Mouse (Mus musculus): Measurements from ENCODE around the gene Ogfr.

- TF ChIP-seq CTCF (IDR thresholded peaks at IDR 0.05) (peak; percentile 60), POLR2A (IDR thresholded peaks at IDR 0.05; ENCODE audit: insufficient read depth, low read depth, low read length) (no peak), EP300 (IDR thresholded peaks at IDR 0.05; ENCODE audit: insufficient read depth, low read depth, low read length) (no peak)
Observed at GRCm38 (mm10) chr2:180560245-180560644, 28.8 kb upstream of the Ogfr start.
